Mouse (Mus musculus) spleen, postnatal 10 days (tissue): ENCODE measurements around the gene Kctd21.

Source experiments
- DNase-seq, 2 experiments: peaks; one replicate each; pipeline ENCODE4 v3.0.0; 2021 to 2022; ENCODE audit warnings: low spot score in 2 of 2

The Kctd21 gene

DNA sequence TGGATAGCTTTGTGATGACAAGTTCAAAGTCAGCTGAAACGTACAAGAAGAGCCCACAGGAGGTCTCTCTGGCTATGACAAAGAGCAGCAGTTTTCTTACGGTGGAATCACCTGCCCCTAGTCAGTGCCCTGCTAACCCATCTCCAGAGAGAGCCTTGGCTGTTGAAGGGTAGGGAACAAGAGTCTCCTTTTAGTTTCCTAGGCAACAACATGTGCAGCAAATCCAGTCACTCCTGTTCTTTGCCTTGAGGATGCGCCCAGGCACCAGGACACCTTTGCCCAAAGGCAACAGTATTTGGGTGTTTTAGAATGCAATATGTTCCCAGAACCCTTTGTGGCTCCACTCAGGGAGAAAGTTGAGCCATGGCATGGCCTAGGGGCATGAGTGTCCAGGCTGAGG lies 16.2 kb downstream of the Kctd21 start:
- no peak for DNase-seq

DNA sequence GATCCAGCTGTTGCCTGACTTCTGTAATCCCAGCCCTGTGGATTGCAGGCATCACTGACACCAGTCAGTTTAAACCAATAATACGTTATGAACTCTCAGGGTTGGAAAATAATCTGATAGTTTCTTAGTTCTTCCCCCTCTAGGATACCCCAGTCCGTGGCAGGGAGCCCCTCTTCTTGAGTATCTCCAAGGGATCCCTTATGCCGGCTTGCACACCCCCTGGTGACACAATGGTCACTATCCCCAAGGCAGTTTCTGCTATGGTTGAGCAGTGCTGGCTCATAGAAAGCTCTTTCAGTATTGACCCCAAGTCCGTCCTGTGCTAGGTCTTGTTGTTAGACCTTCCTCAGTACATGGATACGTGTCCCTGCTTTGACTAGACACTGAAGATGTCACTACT lies 16.7 kb downstream of the Kctd21 start:
- DNase-seq = no peak

DNA sequence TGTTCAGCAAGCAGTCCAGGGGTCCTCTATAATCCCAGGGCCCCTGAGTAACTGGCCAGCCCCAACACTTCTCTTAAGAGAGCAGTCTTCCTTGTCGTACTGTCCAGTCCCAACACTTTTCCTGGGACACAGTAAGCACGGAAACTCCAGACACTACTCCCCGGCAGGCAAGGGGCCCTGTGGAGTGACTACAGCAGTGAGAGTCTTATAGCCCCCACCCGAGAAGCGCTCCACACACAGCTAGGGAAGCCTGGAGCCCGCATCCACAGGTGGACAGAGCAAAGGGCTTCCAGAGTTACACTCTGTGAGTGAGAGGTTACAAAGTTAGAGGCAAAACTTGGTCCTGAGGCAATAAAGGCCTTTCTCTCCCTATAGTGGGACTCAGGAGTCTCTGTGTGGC lies 17.3 kb downstream of the Kctd21 start:
- DNase-seq = no peak

DNA sequence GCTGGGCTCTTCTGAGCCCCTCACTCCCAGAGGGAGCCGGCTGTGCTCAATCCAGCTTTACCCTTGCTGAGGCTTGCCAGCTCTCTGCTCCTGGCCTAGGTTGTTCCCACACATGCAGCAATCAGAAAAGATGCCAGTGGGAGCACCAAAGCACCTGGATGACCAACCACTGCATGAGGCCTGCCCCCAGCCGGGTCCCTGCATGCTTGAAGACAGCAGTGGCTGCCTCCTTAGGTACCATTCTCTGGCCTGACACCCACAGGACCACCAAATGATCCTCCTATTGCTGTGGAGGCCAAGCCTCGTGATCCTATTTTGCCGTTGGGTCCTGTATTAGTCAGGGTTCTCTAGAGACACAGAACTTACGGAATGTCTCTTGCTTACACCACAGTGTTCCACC lies 18.8 kb downstream of the Kctd21 start:
- no peak for DNase-seq

DNA sequence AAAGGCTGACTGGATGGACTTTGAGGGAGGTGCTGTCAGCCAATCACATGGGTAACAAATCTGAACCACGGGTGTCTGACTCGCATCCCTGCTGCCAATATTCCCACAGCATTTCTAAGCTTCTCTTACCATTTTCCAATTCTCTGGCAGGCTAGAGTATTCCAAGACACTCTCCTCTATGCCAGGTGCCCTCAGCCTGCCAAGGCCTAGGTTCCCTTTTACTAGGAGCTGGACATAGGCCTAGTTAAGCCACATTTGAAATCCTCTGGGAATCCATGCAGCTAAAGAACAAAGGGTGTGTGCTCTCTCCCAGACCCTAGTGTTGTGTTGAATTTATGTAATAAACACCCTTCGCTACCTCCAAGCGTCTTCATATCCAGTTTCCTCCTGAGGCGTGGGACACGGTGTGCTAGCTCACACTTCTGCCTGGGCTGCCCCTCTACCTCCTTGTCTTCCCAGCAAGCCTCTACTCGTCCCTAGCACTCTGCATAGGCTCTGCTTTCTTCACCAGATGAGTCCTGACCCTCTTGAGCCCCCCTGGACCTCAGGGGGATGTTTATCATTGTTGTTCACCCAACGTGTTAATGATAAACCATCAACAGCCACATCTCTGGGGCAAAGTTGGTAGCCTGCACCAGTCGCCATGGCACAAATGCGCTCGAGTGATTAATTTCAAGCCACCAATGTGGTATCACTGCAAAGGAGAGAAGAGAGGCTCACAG lies 19.8 kb downstream of the Kctd21 start:
- DNase-seq = peak in 1 of 2 experiments; percentile 9

DNA sequence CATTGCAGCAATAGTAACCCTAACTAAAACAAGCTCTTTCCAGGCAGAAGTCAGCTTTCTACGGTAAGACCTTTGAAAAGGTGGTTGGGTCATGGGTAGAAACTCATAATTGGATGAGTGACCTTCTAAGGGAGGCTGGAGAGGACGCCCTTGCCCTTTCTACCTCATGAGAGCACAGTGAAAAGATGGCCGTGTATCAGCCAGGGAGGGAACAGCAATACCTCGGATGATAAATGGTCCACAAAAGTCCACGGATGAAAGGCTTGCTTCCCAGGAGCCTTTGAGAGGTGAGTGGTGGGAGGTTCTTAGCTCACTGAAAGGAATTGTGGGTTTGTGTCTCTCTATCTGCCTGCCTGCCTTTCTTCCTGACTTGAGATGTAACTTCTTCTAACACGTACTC lies 21.2 kb downstream of the Kctd21 start:
- peak in 1 of 2 experiments; percentile 8 for DNase-seq

DNA sequence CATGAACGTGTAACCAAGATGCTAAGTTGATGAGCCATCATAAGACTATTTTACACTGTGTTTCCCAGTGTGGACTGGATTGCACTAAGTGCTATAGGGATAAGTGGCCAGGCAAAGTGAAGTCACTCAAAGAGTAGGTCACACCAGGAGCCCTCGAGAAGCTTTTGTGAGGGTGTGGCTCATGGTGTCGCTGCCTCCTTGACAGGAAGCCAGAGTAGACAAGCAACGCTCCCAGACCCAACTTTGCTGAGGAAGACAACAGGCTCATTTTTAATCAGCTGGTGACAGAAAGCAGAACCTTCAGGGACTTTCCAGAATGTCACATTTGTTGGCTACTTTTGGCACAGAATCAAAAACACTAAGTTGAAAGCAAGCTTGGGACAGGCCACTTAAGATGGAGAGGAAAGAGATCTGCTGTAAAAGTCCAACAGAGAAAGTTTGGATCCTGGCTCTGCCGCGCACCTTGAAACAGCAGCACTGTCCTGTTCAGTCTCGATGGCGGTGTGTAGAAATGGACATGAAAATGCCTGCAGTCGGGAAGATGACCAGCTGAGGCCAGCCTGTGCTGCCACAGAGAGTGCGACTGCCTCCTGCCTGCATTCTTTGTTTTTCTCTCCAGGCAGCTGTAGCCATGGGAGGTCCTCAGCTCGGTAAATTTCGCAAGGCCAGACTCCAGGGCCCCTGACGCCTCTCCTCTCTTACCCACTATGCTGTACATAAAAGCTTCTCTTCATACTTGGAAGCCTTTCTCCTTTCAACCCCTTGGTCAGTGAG lies 23.1 kb downstream of the Kctd21 start:
- DNase-seq = peak in 1 of 2 experiments; percentile 18

DNA sequence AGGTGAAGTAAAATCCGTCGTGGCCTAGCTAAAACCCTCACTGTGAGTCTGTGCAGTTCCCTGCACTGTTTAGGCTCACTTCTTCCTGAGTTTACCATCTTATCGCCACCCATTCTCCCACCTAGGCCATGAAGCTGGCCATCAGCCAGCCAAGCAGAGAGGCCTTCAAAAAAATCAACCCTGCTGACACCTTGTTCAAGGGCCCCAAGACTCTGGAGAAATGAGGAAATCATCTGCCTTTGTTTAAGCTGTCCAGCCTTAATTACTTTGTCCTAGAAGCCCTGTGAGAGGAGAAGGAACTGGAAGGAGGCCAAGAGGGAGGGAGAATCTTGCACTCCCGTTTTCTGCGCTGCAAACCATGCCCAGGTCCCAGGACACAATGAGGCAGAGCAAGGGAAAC lies 24.1 kb downstream of the Kctd21 start:
- DNase-seq = peak in 1 of 2 experiments; percentile 8

DNA sequence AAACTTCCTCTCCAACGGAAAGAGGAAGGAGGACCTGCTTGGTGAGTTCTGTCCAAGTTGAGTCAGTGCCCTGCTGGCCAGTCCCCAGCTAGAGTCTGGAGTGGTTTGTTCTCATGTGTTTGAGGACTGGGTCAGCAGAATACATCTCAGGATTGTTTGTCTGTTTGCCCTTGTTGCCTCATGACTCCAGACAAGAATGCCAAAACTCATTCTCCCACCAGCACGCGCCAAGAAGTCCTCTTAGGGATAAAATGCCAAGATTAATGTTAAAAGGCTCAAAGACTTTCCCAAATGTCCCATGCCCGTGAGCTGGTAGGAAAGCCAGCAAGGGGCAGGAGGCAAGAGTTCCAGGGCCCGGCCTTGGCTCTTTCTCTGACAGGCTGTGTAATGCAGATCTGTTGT lies 24.7 kb downstream of the Kctd21 start:
- DNase-seq = peak in 1 of 2 experiments; percentile 12

DNA sequence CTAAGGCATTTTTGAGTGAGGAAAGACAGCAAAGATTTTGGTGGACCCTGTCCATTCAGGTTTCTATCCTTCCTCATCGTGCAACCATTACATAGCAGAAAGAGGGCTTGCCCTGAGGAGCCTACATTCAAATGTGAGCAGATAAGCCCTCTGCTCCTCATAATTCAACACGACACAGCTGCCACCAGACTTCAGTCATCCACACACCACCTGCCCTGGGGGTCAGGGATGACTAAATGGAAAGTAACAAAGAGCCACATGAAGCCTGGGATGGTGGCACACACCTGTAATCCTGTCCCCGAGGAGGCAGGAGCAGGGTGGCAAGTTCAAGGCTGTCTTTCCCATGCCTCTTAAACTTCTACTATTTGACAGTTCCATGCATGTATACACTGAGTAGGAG lies 25.7 kb downstream of the Kctd21 start:
- peak in 1 of 2 experiments; percentile 3 for DNase-seq

DNA sequence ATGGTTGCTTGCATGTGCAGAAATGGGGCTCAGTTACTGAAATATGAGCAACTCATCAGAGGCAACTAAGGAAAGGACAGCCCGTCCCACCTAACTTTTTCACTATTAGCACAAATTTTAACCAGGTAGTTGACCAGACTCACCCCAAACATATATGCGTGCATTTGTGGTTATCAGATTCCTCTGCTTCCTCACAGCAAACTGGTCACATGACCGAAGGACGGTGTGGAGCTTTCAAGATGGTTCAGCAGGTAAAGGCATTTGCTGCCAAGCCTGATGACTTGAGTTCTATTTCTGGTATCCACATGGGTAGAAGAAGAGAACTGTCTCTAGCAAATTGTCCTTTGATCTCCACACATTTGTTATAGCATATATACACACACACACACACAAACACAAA lies 26.2 kb downstream of the Kctd21 start:
- peak in 1 of 2 experiments; percentile 3 for DNase-seq

DNA sequence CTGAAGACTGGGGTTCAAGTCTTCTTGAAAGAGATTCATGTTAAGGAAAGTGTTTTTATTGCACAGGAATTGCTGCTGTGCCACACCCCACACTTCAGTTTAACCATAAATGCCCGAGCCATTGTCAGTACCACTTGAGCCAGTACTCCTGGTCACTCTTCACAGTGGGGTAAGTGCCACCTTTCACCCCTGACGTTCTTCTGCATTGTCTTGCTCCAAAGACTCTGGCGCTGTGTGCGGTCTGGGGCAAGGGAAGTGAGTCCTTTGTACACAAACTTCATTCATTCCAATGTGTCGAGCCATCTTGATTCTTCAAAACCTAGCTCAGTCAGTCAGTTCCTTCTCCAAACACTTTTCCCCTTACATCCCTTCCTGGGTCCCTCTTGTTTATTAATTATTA lies 28.0 kb downstream of the Kctd21 start:
- DNase-seq = no peak

DNA sequence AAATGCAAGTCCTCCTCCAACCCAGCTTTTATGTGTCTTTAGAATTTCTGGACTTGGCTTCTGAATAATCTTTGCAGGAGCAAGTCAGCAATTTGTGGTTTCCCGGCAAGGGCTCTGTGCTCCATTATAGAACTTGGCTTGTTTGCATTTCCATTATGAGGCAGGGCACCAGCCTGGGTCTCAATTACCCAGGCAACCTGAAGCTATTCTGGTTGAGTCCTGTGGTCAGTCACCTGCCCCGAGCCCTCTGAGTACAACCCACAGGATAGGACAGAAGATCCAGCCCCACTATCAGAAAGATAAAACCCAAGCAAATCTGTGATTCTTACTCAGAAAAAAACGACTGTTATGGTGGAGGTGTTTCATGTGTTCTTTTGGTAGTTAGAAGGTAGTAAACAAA lies 28.8 kb downstream of the Kctd21 start:
- no peak for DNase-seq

DNA sequence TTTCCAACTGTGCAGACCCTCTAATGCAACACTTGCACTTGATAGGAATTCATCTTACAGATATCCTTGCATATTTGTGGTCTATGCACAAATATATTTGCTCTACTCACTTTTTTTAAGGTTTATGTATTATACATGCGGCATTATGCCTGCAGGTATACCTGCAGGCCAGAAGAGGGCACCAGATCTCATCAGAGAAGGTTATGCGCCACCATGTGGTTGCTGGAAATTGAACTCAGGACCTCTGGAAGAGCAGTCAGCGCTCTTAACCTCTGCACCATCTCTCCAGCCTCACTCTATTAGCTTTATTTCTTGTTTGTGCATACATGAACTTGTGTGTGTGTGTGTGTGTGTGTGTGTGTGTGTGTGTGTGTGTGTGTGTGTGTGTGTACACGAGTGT lies 29.3 kb downstream of the Kctd21 start:
- DNase-seq = peak; percentile 32 to 75

DNA sequence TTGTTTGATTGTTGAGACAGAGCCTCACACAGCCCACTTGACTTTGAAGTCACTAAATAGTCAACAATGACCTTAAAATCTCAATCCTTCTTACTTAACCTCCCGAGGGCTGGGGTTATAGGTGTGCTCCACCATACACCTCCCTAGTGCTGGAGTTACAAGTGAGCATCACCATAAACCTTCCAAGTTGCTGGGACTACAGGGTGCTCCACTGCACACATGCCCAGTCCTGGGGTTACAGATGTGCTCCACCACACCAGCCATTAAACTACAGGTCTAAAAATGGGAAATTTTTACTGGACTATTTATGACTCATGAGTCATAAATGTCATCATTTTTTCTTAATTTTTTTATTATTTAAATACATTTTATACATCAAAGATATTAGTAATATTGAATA lies 33.8 kb downstream of the Kctd21 start:
- DNase-seq = no peak

DNA sequence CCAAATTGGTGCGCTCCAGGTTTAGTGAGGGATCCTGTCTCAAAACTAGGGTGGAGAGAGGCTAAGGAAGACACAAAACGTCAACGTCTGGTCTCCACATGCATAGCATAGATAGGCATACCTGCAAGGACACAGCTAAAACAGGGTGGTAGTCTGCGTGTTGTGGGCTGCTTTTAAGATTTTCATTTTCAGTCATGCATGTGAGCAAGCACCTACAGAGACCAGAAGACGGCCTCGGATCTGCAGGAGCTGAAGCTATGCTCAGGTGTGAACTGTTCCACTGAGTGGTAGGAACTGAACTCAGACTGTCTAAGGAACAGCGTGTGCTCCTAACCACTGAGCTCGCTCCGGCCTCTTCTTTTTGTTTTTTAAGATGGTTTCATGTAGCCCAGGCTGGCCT lies 43.0 kb downstream of the Kctd21 start:
- DNase-seq = no peak

DNA sequence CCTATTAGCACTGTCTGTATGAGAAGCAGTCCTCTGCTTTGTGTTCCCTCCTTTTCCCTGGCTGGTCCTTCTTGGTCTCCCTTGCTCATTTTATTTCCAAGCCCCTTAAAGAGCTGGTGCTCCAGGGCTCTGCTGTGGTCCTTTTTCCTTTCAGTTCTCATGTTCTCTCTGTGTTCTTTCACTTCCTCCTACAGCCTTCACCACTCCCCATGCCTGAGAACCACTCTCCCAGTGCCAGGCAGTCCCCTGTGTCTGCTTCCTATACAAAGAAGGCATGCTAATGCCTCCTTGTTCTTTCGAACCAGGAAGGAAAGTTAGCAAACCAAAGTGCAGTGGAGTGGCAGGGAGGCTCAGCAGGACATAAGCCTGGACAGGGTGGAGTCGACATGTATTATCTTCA lies 43.8 kb downstream of the Kctd21 start:
- DNase-seq = no peak

DNA sequence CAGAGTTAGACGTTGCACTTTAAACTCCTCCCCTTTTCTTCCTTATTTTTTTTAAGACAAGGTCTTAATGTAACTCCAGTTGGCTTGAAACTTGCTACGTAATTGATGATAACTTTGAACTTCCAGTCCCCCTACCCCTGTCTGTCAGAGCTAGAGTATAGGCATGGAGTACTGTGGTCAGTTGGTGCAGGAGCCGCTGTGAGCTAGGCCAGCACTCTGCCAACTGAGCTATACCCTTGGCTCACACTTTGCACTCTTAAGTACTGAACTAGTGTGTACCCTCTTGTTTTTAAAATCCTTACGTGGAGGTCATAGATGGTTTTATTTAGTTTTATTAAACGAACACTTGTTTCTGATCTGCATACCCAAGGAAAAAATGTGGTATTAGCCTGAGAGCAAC lies 47.2 kb downstream of the Kctd21 start:
- DNase-seq = no peak

DNA sequence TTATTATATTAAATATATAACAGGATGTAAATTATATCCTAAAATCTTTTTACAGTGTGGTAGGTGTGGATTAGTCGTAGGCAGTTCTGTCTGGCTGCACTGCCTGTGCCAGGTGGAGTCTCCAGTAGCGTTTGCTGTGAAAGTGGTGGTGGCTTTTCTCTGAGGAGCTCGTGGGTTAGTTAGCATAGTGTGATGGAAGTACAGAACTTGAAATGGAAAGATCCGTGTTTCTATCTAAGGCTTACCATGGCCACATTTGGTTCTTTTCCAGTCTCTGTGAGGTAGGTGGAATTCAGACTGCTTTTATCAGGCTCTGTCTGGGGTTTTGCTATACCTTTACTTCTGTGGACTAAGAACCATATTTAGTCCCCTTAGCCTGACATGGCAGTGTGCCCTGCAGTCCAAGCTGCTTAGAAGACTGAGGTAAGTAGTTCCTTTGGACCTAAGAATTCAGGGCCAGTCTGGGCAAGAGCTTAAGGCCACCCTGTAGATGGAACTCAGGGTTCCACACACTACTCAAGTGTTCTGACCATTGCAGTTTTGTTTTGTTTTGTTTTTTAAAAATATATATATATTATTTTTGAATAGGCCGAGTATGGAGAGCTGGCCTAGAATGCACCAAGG lies 48.5 kb downstream of the Kctd21 start:
- no peak for DNase-seq

DNA sequence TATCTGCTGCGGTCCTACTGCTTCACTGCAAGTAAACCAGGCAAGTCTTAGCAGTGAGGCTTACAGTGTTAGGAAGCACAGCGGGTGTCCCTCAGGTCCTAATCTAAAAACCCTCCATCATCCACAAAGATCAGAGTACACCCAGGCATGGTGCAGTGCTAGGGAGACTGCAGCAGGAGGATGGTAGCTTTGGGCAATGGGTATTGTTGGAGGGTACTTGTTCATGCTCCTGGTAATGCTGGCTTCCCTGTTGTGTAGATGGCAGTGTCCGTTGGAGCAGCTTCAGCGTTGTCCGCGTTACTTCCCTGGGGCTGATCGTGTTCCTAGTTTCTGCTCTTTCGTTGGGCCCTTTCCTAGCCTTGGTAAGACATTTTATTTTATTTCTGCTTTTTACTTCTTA lies 50.5 kb downstream of the Kctd21 start:
- DNase-seq = no peak

DNA sequence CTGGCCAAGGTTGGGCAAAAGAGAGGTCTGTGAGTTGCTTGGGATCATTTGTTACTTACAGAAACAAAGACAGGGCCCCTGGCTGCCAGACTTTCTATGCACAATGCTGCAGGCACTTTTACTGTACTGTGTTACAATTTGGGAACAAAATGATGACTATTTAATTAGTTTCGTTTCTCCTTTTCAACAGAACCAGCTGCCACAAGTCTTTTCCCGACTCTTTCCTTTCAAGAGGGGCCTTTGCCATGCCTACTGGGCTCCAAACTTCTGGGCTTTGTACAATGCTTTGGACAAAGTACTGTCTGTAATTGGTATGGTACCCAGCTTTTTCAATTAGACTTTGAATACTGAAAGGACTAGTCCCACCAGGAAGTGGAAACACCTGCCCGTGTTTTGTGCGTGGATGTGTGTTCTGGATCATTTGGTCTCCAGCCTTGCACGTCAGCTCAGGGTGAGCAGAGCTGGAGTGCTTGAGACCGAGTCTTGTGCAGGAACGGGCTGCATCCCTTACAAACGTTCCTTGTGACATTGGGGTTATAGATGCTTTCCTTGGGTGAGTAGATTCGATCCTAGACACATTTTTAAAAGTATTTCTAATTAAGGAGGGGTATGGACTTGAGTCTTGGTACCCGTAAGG lies 51.5 kb downstream of the Kctd21 start:
- no peak for DNase-seq

DNA sequence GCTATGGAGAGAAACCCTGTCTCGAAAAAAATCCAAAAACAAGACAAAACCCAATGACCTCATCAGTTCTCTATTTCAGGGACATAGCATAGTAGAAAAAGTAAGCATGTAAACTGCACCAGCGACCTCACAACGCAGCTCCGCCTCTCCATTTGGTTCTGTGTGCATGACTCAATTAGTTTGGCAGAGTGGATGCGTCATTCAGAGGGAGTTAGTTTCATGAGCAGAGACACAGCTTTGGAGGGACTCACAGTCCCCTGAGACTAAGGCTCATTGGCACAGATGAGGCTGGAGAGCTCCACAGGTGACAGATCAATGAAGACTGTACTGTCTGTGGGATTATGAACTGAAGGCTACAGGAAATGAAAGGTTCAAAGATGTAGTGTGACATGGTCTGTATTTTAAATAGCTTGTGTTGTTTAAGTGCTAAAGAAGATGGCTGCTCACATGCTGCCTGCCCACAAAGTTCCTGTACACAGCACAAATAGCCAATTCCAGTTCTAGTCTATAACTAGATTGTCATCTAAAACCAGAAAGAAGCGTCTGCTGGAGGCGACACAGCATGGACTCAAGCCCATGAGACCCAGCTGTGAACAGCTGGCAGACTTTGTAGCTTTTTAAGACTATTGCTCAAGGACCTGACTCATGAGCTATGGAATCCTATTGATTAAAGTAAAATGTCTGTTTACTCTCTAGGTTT lies 54.1 kb downstream of the Kctd21 start:
- DNase-seq = no peak
